Mouse (Mus musculus) CD4-positive helper T cell, adult 2 months (primary cell): ENCODE results near the gene Pde1b.

Experiments
- DNase-seq: peaks from one replicate; pipeline ENCODE4 v3.0.0-alpha.2; 2012; ENCODE audit warnings: low read depth, missing footprints, low spot score

Pde1b gene

DNA sequence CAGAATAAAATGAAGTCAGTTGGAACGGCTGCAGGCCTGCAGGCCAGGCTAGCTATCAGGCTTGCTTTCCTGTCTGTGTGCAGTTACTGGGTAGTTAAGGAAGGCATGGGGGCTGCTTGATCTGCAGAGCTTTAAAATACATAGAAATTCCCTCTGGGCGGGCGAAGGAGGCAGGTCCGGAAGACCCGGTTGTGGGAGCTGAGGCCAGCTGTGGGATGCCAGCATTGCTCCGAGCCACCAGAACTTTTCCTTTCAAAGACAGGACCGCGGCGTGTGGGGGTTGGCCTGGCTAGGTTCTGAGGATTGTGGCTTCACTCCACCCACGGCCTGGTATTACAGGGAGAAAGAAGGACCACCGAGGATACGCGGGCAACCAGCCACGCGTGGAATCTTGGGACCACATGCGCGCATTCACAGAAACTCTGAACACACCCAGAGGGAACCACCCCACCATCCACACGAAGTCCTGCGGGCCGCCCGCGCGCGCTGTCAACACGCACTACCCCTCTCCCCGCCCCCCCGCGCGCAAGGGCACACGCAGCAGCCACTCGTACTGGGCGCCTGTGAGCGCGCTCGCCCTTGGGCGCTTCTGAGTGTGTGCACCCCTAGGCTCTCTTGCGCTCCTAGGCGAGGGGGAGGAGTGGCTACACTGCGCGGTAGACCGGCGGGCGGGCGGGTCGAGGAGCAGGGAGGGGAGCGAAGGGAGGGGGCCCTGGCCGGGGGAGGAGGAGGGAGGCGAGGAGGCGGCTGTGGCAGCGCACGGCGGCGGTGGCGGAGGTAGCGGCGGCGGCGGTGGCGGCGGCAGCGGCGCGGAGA, at the start of gene Pde1b:
Gene Pde1b, plus strand, starts transcription at position 600 of the 816 bp plus-strand sequence.
- peak; percentile 71 for DNase-seq

DNA sequence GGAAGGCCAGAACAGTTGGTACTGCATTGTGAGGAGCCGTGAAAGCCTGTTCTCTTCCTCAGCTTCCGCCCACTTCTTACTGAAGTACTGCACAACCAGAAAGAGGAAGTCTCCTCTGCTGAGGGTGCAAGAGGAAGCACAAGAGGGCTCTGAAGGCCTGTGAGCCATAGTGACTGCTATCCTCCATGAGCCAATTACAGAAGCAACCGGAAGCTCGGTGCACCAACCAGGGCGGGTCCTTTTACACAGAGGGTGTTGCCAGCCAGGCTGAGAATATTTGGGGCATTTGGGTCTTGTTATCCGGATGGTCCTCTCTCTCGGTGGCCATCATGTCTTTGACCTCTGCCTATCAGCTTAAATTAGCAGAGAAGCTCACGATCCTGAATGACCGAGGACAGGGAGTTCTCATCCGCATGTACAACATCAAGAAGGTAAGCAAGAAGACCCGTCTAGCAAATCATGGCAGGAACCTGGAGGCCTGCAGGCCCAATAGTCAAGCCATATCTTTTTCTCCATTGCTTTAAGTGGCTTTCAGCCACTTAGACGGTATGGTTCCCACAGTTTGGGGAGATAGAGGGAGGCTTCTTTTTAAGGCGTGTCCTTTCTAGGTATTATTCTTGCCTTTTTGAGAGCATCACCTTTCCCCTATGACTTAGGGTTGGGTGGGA, 49.1 kb upstream of the Pde1b start, which contains the start of gene Nckap1l:
Gene Nckap1l, plus strand, starts transcription at position 244 of the 668 bp plus-strand sequence.
- DNase-seq = peak; percentile 91

DNA sequence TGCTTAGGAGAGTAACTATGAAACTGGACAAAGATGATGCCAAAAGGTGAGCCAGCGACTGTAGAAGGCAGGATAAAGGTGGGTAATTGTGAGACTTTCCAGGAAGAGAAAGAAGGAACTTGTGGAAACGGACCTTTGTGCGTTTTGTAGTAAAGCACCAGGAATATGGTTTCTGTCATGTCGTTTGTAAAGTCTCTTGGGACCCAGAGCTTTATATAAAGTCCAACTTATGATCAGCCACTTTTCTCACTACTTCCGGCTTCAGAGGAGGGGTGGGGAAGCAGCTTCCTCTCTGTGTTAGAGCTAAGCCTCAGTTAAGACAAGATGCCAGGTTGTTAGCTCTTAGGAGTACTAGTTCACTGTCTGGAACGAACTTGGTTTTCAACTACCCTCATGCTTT, 48.4 kb upstream of the Pde1b start:
- peak; percentile 29 for DNase-seq

DNA sequence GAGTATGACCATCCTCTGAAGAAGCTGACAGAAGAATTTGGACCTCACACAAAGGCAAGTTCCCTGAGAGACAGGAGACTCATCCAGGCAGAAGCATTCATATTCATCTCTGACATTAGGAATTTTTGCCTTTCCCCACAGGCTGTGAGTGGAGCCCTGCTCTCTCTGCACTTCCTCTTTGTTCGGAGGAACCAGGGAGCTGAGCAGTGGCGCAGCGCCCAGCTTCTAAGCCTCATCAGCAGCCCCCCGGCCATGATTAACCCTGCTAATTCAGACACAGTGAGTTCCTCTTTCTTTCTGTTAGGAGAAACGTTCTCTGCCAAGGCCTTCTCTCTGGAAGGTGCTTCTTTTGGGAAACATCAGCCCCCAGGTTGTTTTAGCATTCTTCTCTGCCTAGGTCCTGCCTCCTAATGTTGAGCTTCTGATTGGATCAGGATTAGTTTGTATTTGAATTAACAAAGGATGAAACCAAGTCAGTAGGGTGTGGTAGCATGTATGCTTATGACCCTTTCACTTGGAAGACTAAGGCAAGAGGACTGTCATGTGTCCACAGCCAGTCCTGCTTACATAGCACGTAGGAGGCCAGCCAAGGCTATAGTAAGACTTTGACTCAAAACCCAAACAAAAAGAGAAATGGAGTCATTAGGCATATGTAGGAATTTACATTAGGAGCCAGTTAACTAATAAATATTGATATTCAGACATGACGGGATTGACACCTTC, 40.1 kb upstream of the Pde1b start:
- no peak for DNase-seq

DNA sequence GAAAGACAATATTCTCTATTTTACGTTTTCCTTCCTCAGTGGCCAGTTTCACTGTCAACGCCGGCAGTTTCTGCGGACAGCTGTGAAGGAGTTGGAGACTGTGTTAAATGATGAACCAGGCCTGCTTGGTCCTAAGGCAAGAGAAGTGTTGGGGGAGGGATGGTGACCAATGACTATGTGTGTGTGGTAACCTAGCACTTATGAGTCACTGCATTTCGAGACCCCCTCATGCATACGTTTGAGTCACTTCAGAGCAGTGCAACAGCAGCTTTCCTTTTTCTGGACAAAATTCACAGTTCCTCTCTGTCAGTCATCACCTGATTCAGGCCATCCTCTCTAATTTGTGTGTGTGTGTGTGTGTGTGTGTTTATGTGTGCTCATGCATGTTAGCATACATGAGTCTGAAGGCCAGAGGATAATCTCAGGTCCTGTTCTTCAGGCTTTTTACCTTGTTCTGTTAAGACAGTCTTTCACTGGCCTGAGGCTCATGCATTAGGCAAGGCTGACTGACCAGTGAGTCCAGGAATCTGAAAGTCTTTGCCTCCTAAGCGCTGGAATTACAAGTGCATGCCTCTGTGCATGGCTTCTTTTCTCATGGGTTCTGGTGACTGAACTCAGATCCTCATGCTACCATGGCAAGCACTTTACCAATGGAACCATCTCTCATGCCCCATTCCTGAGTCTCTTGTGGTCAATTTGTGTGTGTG, 31.2 kb upstream of the Pde1b start:
- DNase-seq = no peak

DNA sequence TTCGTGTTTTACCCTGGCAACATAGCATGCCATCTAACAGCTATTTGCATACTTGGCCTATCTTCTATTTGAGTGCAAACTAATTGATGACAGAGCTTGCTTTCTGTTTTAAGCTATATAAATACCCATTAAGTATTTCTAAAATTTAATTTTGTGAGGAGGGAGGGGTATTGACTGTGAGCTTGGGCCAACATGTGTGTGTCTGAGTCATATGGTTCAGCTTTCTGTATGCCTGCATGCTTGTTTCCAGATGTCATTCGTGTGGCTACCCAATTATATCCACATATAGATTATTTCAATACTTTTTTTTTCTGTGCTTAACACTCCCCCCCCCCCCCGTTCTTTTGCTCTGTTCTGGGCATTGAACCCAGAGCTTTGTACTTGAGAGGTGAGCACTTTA, 30.6 kb upstream of the Pde1b start:
- no peak for DNase-seq

DNA sequence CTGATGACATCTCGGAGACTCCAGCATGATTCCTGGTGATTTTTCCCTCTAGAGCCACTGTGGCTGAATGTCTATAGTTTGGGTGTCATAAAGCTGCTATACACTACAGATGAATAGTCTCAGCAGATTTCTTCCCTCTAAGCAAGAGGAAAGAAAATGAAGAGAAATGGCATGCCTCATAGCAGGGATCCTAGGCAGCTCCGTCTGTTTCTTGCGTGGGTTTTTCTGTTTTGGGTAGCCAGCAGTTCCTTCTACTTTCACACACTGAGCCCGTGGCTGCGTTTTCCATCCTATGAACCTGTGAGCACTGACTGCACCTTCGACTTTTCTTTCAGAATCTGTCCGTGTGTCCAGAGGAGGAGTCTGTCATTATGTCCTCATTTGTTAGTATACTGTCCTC, 29.7 kb upstream of the Pde1b start:
- no peak for DNase-seq

DNA sequence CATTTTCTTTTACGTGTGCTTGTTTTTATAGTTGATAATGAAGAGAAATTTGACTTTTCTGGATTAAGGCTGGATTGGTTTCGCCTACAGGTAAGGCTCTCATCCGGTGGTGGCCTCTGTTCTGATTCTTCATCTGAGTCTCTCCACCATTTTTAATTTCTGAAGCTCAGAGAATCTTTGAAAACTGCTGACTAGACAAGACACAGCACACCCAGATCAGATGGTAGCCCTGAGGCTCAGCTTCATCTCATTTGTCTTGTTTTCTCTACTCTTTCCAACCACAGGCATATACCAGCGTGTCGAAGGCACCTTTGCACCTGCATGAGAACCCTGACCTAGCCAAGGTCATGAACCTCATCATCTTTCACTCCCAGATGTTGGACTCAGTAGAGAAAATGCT, 29.1 kb upstream of the Pde1b start:
- no peak for DNase-seq

DNA sequence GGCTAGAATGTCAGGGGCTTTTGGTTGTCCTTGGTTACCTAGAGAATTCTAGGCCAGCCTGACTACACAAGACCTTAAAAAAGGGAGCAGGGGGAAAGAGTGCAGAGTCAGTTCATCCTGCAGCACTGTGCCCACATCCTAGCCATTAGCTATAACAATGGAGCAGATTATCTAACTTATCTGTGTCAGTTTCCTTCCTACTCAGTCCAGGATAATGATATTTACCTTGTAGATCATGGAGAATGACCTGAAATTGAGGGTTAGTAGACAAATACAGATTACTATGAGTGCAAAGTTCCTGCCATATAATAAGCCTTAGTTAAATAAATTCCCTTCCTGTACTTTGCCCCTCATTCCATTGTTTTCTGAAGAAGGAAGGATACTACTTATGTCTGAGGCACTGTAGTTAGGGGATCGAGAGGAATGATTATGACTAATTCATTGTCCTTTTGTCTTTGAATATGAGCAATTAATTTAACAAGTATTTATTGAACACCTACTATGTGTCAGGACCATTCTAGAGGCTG, 23.7 kb upstream of the Pde1b start:
- DNase-seq = no peak

DNA sequence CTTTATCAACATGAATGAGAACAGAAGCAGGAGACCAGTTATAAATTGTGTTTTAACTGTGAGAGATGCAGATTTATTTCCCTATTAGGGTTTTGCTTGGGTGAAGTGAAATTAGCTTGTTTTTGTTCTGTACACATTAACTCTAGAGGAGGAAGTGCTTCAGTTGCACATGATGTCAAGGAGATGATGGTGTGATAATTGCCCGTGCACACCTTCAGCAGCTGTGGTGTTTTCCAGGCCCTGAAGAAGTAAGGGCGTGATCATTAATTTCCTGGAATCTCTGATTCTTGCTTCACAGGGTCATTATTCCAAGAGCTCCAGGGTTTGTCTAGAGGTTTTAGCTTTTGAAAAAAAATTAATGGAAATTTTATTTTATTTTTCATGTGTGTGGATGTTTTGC, 22.7 kb upstream of the Pde1b start:
- DNase-seq = no peak

DNA sequence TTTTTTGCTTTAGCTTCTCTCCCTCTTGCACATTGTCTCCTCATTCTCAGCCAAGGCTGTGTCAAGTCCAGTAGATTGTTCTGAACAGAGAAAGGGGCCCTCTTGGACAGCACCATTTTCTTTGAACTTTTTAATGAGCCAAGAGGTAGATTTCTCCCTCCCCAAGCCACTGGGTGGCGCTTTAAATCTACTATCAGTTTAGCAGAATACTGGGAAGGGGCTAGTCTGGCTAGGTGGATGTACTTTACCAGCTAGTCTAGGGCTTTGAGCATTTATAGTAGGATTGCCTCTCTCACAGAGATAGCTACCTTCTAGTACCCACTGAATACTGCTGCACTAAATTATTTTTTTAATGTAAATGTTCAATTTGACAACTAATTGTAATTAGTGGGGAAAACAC, 20.3 kb upstream of the Pde1b start:
- no peak for DNase-seq

DNA sequence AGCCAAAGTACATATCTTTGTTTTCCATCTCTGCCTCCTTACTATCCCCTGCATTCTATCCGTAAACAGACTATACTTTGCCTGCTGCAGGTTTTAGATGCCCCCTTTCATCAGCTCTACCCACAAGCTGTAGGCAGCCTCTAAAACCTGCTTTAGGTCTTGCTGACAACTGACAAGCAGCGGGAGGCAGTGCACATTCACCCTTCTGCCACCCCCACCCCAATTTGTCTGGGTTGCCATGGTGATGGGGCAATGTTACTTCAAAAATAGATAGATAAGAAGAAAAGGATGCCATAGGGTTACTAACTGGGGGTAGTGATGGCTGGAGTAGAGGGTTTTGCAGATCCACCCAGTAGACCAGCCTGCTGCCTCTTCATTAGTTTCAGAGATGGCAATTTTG, 18.3 kb upstream of the Pde1b start:
- DNase-seq = no peak

DNA sequence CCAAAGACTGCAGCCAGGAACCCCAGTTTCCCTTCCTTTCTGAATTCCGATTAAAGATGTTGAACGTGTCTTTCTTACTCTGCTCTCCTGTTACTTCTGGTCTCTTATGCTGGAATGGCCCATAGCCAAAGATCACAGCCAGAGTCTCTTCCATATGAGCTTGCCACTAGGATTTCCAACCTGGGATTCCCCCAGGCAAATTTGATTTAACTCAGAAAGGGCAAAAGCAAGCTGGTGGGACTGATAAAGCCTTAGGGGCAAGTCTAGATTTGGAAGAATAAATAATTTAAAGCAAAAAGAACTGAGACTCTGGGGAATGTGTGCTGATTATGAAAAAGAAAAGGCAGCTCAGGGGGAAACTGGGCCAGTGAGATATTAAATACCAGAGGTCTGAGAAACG, 17.7 kb upstream of the Pde1b start:
- no peak for DNase-seq

DNA sequence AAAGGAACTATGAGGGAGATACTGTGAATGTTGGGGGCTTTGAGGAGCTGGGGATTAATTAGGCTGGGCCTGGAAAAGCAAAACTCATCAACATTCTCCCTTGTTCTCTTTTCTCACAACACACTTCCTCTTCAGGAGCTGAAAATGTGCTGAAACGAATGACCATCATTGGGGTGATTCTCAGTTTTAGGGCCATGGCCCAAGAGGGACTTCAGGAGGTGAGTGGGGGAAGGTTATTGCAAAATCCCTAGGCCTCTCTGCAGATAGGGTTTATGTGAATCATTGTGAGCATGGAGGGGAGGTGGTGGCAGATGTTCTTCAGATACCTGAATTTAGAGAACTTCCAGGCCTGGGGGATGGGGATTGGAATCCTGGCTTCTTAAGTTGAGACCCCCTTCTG, 16.2 kb upstream of the Pde1b start:
- DNase-seq = no peak

DNA sequence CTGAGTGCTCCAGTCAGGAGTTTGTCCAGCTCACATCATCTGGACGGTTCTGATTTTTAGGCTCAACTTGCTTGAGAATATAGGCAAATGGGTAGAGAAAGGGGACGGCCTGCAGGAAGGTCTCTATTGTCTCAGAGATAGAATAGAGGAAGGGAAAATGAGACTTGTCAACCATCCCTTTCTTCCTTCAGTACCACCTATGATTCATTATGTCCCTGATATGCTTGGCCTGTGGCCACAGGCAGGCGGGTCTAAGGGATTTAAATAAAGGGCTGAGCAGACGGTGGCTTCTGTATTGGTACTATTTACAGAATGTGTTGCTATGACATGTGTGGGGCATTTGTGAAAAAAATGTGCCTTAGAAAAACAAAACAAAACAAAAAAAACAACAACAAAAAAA, 14.5 kb upstream of the Pde1b start:
- DNase-seq = no peak

DNA sequence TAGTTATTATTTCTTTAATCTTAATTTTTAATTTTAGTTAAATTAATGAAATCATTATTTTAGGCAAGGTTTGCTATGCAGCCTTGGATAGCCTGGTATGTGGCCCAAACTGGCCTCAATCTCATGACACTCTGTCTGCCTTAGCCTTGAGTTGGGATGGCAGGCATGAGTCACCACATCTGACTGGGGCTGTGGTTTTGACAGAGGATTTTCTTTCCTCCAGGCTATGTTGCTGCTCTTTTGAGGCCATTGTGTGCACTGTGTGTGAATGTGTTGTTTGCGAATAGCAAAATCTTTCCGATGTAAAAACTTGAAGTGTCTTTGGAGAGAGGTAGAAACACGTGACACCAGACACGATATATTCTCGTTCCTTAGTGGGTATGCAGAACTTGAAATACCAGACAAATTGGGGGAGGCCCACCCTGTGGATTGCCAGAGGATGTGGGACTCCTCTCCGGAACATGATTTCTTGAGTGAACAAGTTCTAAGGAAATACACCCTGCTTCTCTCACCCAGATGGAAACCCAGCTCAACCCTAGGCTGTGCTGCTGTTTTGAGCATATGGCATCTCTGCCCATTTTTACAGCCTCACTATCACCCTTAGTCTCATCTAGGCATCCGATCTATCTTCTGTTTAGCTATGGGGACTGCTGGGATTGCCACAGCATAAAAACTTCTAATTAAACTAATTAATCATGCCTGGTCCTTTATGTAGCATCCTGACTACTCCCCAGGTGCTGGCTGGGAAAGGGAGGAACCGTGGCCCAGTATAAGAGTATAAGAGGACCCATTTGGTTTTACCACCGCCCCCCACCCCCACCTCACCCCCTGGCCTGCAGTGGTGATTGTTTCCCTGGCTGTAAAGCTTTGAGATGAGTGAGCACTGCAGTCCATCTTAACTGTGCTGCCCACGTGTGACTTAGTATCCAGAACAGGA, 6.4 kb upstream of the Pde1b start:
- no peak for DNase-seq

DNA sequence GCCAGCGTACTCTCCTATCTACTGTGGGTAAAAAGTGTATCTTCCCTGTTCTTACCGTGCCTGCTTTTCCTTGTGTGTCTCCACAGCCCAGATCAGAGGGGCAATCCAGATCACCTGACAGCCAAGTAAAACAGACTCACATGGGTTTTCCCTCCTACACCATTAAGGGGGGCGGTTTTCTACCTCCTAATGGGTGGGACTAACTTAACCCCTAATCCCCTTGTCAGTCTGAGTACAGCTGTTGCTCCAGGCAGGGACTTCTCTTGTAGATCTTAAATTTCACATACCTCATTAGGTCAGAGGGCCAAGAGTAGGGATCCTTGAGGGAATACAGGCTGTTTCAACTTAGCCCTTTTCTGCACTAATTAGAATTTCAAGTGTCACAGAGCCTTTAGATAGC, 4.7 kb upstream of the Pde1b start:
- no peak for DNase-seq

DNA sequence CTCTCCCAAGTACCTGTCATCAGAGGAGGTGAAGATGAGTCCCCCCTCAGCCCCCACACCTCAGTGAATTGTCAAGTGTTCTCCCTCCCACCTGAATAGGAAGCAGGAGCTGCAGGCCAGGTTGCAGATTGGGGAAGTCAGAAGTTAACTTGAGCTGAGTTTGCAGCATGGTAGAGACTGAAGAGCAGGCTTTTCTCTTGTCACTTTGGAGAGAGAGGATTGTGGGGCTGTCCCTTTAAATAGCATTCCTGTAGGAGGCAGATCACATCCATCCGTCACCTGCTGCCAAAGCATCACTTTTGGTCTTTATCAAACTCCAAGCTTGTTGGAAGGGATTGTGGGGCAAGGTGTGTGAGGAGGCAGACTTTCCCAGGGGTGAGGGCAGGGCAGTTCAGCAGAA, 2.1 kb upstream of the Pde1b start:
- no peak for DNase-seq

DNA sequence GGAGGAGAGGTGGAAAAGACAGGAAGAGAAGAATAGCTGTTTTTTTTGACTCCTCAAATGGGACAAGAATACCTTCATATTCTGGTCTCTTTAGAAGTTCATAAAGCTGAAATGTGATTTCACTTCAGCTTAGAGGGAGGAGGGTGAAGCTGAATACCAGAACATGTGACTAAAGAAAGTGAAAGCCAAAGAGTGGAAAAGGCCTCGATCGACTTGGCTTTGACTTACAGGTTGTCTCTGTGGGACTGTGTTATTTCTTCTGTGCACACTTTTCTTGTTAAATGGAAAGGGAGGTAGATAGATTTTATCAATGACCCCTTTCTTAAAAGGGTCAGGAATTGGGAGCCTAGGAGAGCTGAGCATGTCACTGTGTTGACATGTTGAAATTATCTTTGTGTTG, 1.6 kb upstream of the Pde1b start:
- peak; percentile 13 for DNase-seq

DNA sequence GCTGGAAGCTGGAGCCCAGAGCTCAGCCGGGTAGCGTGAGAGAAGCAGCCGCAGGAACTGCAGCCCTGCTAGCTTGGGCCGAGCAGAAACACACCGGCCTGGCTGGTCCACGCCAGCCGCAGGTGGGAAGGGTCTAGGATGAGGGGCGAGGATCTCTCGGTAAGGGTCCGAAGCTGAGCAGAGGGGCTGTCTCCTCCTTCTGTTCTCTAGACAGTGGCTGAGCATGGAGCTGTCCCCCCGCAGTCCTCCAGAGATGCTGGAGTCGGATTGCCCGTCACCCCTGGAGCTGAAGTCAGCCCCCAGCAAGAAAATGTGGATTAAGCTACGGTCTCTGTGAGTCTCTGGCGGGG, 392 bp downstream of the Pde1b start:
- no peak for DNase-seq

DNA sequence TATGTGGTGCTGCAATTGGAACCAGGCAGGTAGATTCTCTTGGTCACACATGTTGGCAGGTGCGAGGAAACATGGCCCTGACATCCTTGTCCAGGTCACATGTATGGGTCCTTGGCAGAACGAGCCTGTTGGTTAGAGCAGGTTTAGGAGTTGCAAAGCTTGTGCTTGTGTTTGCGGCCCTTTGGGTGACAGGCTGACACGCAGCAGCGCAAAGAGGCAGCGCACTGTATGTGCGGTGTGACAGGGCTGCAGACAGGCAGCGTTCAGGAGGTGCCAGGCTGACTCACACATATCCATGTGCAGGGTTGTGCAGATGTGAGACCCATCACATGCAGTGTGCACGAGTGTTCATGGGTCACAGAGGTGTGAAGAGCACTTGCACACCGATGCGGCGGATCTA, 826 bp downstream of the Pde1b start:
- no peak for DNase-seq
